Mouse (Mus musculus): ENCODE data around the gene 1700020A23Rik. TPM values are rescaled to one million over a fixed set of nuclear protein-coding genes. Genes with fewer than 3 reads are reported as not detected.

The 1700020A23Rik gene
- polyA plus RNA-seq, 1 experiment, result not detected

DNA sequence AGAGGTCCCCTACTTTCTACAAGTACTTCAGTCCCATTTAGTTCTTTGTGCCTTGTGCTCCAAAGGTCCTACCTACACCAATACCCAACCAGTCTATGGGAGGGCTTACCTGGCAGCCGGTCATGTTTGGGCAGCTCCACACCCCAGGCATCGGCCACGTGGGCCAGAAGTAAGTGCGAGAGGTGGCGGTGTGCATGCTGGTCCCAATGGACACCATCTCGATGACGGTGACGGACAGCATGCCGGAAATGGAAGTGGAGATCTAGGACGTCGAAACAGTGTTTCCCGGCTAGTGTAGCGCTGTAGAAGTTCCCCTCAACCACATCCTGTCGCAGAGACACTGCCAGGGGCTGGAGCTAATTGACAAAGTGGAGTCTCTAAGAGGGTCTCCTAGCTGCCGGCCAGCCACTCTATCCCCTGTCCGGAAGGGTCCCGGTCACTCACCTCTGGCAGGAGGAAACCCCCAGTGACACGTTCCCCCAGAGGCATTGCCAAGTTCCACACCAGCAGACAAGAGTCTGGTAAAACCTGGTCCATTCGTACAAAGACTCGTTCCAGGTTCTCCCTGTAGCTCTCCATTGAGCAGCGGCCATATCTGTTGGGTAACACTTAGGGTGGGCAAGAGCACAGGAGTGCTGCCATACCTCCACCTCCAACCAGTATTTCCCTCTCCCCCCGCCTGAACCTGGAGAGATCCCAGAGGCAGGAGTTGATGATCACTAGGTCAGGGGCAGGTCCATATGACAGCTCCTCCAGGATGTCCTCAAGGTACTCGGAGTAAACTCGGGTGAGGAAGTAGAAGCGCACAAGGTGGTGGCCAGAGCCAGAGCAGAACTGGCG, 16.9 kb downstream of the 1700020A23Rik start:
- WGBS, result 81% methylated on average over 26 of the region's 26 CpGs
- Histone ChIP-seq H3K27ac (ENCODE audit: control insufficient read depth, insufficient read depth, low read depth, low read length, poor library complexity) (no peak overlapping the region; the same call in 1 of the 2 replicates), H3K4me1 (ENCODE audit: control insufficient read depth, insufficient read depth, low read length) (peaks cover 6% of the 10 kb centered on the region; the same call in 1 of the 2 replicates), H3K4me3 (replicated peaks; ENCODE audit: control insufficient read depth, low read depth, low read length) (no peak overlapping the region)
- TF ChIP-seq POLR2A (IDR thresholded peaks at IDR 0.05; ENCODE audit: borderline replicate concordance, control insufficient read depth, low read depth, low read length) (no peak), CTCF (IDR thresholded peaks at IDR 0.05; ENCODE audit: control insufficient read depth, insufficient read depth, low read length) (no peak)

- H3K27ac ChIP-seq (ENCODE audit: control insufficient read depth, insufficient read depth, low read depth, low read length, poor library complexity), result peak overlapping the region; percentile 92
- WGBS, result 17% methylated on average over 49 of the region's 49 CpGs
- H3K4me3 ChIP-seq (replicated peaks; ENCODE audit: control insufficient read depth, low read depth, low read length), result peak overlapping the region; percentile 97
- H3K4me1 ChIP-seq (ENCODE audit: control insufficient read depth, insufficient read depth, low read length), result peaks cover 6% of the 10 kb centered on the region; the same call in 1 of the 2 replicates
- TF ChIP-seq POLR2A (IDR thresholded peaks at IDR 0.05; ENCODE audit: borderline replicate concordance, control insufficient read depth, low read depth, low read length) (peak; percentile 48; the same call in 1 of the 2 replicates), CTCF (IDR thresholded peaks at IDR 0.05; ENCODE audit: control insufficient read depth, insufficient read depth, low read length) (no peak)
These were observed 18.5 kb downstream of the 1700020A23Rik start for GRCm38 (mm10) chr2:130423397-130424125.

GRCm38 (mm10) chr2:130424126-130424853, 19.2 kb downstream of the 1700020A23Rik start, which contains the start of the genes Vps16 and Pced1a:
TSS of gene Vps16 (plus strand) at chr2:130424339.
TSS of gene Pced1a (minus strand) at chr2:130424701.
- Histone ChIP-seq H3K4me3 (replicated peaks; ENCODE audit: control insufficient read depth, low read depth, low read length) (peak within 1 kb of the TSS; percentile 97), H3K27ac (ENCODE audit: control insufficient read depth, insufficient read depth, low read depth, low read length, poor library complexity) (peak within 1 kb of the TSS; percentile 92), H3K4me1 (ENCODE audit: control insufficient read depth, insufficient read depth, low read length) (peaks cover 6% of the 10 kb centered on the region; the same call in 1 of the 2 replicates)
- under 1% methylated on average over 58 of the region's 58 CpGs for WGBS
- peak; percentile 45 for TF ChIP-seq CTCF (IDR thresholded peaks at IDR 0.05; ENCODE audit: control insufficient read depth, insufficient read depth, low read length)
- TF ChIP-seq POLR2A (IDR thresholded peaks at IDR 0.05; ENCODE audit: borderline replicate concordance, control insufficient read depth, low read depth, low read length), result peak; percentile 67; the same call in 1 of the 2 replicates

- TF ChIP-seq POLR2A (IDR thresholded peaks at IDR 0.05; ENCODE audit: borderline replicate concordance, control insufficient read depth, low read depth, low read length) (no peak), CTCF (IDR thresholded peaks at IDR 0.05; ENCODE audit: control insufficient read depth, insufficient read depth, low read length) (no peak)
- 10% methylated on average over 5 of the region's 5 CpGs for WGBS
- H3K27ac ChIP-seq (ENCODE audit: control insufficient read depth, insufficient read depth, low read depth, low read length, poor library complexity), result no peak overlapping the region
- peak overlapping the region; percentile 97 for H3K4me3 ChIP-seq (replicated peaks; ENCODE audit: control insufficient read depth, low read depth, low read length)
- H3K4me1 ChIP-seq (ENCODE audit: control insufficient read depth, insufficient read depth, low read length), result peaks cover 6% of the 10 kb centered on the region; the same call in 1 of the 2 replicates
These were observed 20.1 kb downstream of the 1700020A23Rik start for GRCm38 (mm10) chr2:130425112-130425511.

- no peak overlapping the region for H3K4me3 ChIP-seq (replicated peaks; ENCODE audit: control insufficient read depth, low read depth, low read length)
- H3K4me1 ChIP-seq (ENCODE audit: control insufficient read depth, insufficient read depth, low read length), result no peaks in the 10 kb centered on the region; the same call in 1 of the 2 replicates
- no peak overlapping the region for H3K27ac ChIP-seq (ENCODE audit: control insufficient read depth, insufficient read depth, low read depth, low read length, poor library complexity)
- no peak for TF ChIP-seq POLR2A (IDR thresholded peaks at IDR 0.05; ENCODE audit: borderline replicate concordance, control insufficient read depth, low read depth, low read length)
- WGBS, result 66% methylated on average over 2 of the region's 2 CpGs
These were observed 24.8 kb downstream of the 1700020A23Rik start for GRCm38 (mm10) chr2:130429851-130430250.

DNA sequence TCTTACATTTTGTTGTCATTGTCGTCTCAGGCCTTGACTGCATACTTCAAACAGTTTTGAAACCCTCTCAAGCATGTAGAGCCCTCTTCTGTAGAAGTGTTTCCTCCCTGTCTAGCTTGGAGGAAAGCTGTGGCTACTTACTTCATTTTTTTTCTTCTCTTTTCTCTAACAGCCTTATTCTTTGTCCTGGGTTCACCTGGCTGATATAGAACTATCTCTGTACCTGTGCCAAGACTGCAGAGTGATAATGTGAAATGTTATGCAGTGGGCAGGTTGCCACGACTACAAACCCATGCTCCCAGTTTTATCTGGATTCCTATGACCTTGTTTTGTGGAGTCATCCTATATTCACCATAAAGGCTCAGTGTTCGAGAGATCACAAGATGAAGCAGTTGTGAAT, 25.4 kb downstream of the 1700020A23Rik start:
- TF ChIP-seq POLR2A (IDR thresholded peaks at IDR 0.05; ENCODE audit: borderline replicate concordance, control insufficient read depth, low read depth, low read length), result no peak
- TF ChIP-seq CTCF (IDR thresholded peaks at IDR 0.05; ENCODE audit: control insufficient read depth, insufficient read depth, low read length), result no peak
- no peaks in the 10 kb centered on the region for H3K4me1 ChIP-seq (ENCODE audit: control insufficient read depth, insufficient read depth, low read length)
- 51% methylated on average over 3 of the region's 3 CpGs for WGBS
- no peak overlapping the region for H3K27ac ChIP-seq (ENCODE audit: control insufficient read depth, insufficient read depth, low read depth, low read length, poor library complexity)
- no peak overlapping the region for H3K4me3 ChIP-seq (replicated peaks; ENCODE audit: control insufficient read depth, low read depth, low read length)

- Histone ChIP-seq H3K4me1 (ENCODE audit: control insufficient read depth, insufficient read depth, low read length) (no peaks in the 10 kb centered on the region), H3K27ac (ENCODE audit: control insufficient read depth, insufficient read depth, low read depth, low read length, poor library complexity) (no peak overlapping the region), H3K4me3 (replicated peaks; ENCODE audit: control insufficient read depth, low read depth, low read length) (no peak overlapping the region)
- no peak for TF ChIP-seq CTCF (IDR thresholded peaks at IDR 0.05; ENCODE audit: control insufficient read depth, insufficient read depth, low read length)
- no peak for TF ChIP-seq POLR2A (IDR thresholded peaks at IDR 0.05; ENCODE audit: borderline replicate concordance, control insufficient read depth, low read depth, low read length)
- WGBS, result 84% methylated on average over 3 of the region's 3 CpGs
These were observed 27.1 kb downstream of the 1700020A23Rik start for GRCm38 (mm10) chr2:130432157-130432556.
